Mouse (Mus musculus): ENCODE data around the gene Ryk. TPM values are rescaled to one million over a fixed set of nuclear protein-coding genes. Genes with fewer than 3 reads are reported as not detected.

Ryk gene
- 13.3 and 13.9 TPM in 2 replicates for polyA plus RNA-seq (2016; fragmentation: Nextera tagmentation; extraction: Ambion mirVana)

GRCm38 (mm10) chr9:102834742-102835591, at the start of gene Ryk:
Ryk (plus strand) TSS chr9:102834917.
- H3K27me3 ChIP-seq (ENCODE audit: insufficient read depth, poor library complexity, severe bottlenecking): no peaks in the 10 kb centered on the region
- H3K4me1 ChIP-seq (replicated peaks): peaks cover 38% of the 10 kb centered on the region
- H3K27ac ChIP-seq: peak within 1 kb of the TSS; percentile 96
- DNase-seq (ENCODE audit: low spot score): peak; percentile 74
- WGBS: 1% methylated on average over 119 of the region's 119 CpGs
- H3K9me3 ChIP-seq: no peaks in the 10 kb centered on the region
- peak within 1 kb of the TSS; percentile 99 for H3K4me3 ChIP-seq
- no peaks in the 10 kb centered on the region for H3K36me3 ChIP-seq

GRCm38 (mm10) chr9:102789491-102789890, 45.2 kb upstream of the Ryk start:
- Histone ChIP-seq H3K27me3 (ENCODE audit: insufficient read depth, poor library complexity, severe bottlenecking) (no peaks in the 10 kb centered on the region), H3K4me1 (replicated peaks) (peaks cover 3% of the 10 kb centered on the region; the same call in 1 of the 2 replicates), H3K4me3 (no peak overlapping the region), H3K27ac (no peak overlapping the region), H3K9me3 (no peaks in the 10 kb centered on the region), H3K36me3 (no peaks in the 10 kb centered on the region)
- no peak for DNase-seq (ENCODE audit: low spot score)
- 79% methylated on average over 3 of the region's 3 CpGs for WGBS

- 75% methylated on average over 9 of the region's 9 CpGs for WGBS
- no peaks in the 10 kb centered on the region for H3K9me3 ChIP-seq
- no peak overlapping the region for H3K4me3 ChIP-seq
- H3K27me3 ChIP-seq (ENCODE audit: insufficient read depth, poor library complexity, severe bottlenecking): no peaks in the 10 kb centered on the region
- no peaks in the 10 kb centered on the region; the same call in 1 of the 2 replicates for H3K4me1 ChIP-seq (replicated peaks)
- no peak overlapping the region for H3K27ac ChIP-seq
- no peaks in the 10 kb centered on the region for H3K36me3 ChIP-seq
- DNase-seq (ENCODE audit: low spot score): no peak
Observed at GRCm38 (mm10) chr9:102791845-102792244, 42.9 kb upstream of the Ryk start.

- H3K27ac ChIP-seq: 0 out of 2 replicates have a peak overlapping the region, but pooled peaks have one; percentile 18
- no peaks in the 10 kb centered on the region for H3K27me3 ChIP-seq (ENCODE audit: insufficient read depth, poor library complexity, severe bottlenecking)
- DNase-seq (ENCODE audit: low spot score): no peak
- H3K9me3 ChIP-seq: no peaks in the 10 kb centered on the region
- no peak overlapping the region for H3K4me3 ChIP-seq
- H3K4me1 ChIP-seq (replicated peaks): no peaks in the 10 kb centered on the region; the same call in 1 of the 2 replicates
- no peaks in the 10 kb centered on the region for H3K36me3 ChIP-seq
- WGBS: 75% methylated on average over 15 of the region's 15 CpGs
Observed at GRCm38 (mm10) chr9:102792836-102793235, 41.9 kb upstream of the Ryk start.

GRCm38 (mm10) chr9:102793286-102793809, 41.4 kb upstream of the Ryk start:
- no peaks in the 10 kb centered on the region for H3K36me3 ChIP-seq
- no peaks in the 10 kb centered on the region for H3K27me3 ChIP-seq (ENCODE audit: insufficient read depth, poor library complexity, severe bottlenecking)
- no peaks in the 10 kb centered on the region; the same call in 1 of the 2 replicates for H3K4me1 ChIP-seq (replicated peaks)
- no peak overlapping the region for H3K4me3 ChIP-seq
- H3K27ac ChIP-seq: 0 out of 2 replicates have a peak overlapping the region, but pooled peaks have one; percentile 18
- DNase-seq (ENCODE audit: low spot score): no peak
- H3K9me3 ChIP-seq: no peaks in the 10 kb centered on the region
- 74% methylated on average over 12 of the region's 12 CpGs for WGBS

DNA sequence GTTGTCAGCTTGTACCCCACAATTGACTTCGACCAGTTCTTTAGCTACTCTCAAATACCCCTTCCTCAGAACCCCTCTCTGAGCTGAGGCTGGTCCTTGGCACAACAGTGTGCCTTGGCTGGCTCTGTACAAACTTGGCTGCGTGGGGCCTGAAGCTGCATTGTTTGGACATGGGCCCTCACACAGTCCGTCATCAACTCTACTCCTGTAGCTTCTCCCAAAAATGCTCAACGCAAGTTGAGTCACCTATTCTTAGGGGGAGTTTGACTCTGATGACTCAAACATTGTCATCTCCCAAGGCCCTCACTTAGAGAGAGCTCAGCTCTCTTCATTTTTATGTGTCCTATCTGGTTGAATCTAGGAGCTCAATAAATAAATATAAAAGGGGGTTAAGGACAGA, 36.3 kb upstream of the Ryk start:
- no peaks in the 10 kb centered on the region; the same call in 1 of the 2 replicates for H3K4me1 ChIP-seq (replicated peaks)
- DNase-seq (ENCODE audit: low spot score): no peak
- H3K27me3 ChIP-seq (ENCODE audit: insufficient read depth, poor library complexity, severe bottlenecking): no peaks in the 10 kb centered on the region
- WGBS: 89% methylated on average over 4 of the region's 4 CpGs
- no peak overlapping the region for H3K27ac ChIP-seq
- no peaks in the 10 kb centered on the region for H3K9me3 ChIP-seq
- no peak overlapping the region for H3K4me3 ChIP-seq
- no peaks in the 10 kb centered on the region for H3K36me3 ChIP-seq

- Histone ChIP-seq H3K27me3 (ENCODE audit: insufficient read depth, poor library complexity, severe bottlenecking) (no peaks in the 10 kb centered on the region), H3K36me3 (no peaks in the 10 kb centered on the region), H3K9me3 (no peaks in the 10 kb centered on the region), H3K27ac (no peak overlapping the region), H3K4me3 (no peak overlapping the region), H3K4me1 (replicated peaks) (no peaks in the 10 kb centered on the region)
- no peak for DNase-seq (ENCODE audit: low spot score)
- 89% methylated on average over 10 of the region's 10 CpGs for WGBS
Observed at GRCm38 (mm10) chr9:102806056-102806573, 28.6 kb upstream of the Ryk start.

DNA sequence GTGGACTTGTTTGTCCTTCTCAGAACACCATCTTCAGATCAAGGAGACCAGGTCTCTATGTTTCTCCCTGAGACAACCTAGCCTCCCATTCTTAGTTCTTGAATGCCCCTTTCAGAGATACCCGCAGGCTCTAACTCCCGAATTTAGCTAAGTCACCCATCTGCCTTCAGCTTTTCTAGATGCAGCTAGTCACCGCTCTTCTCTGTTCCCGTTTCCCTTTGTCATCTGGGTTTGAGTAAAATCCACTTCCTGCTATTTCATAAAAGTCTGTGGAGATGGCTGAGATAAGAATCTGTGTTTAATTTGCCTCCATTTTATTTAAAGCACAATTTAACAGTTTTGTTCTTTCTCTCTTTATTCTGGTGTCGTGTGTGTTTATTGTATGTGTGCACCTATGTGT, 23.5 kb upstream of the Ryk start:
- WGBS: 91% methylated on average over 5 of the region's 5 CpGs
- H3K27ac ChIP-seq: no peak overlapping the region
- no peak overlapping the region for H3K4me3 ChIP-seq
- no peaks in the 10 kb centered on the region for H3K9me3 ChIP-seq
- no peaks in the 10 kb centered on the region for H3K36me3 ChIP-seq
- no peaks in the 10 kb centered on the region for H3K27me3 ChIP-seq (ENCODE audit: insufficient read depth, poor library complexity, severe bottlenecking)
- H3K4me1 ChIP-seq (replicated peaks): no peaks in the 10 kb centered on the region
- DNase-seq (ENCODE audit: low spot score): no peak

DNA sequence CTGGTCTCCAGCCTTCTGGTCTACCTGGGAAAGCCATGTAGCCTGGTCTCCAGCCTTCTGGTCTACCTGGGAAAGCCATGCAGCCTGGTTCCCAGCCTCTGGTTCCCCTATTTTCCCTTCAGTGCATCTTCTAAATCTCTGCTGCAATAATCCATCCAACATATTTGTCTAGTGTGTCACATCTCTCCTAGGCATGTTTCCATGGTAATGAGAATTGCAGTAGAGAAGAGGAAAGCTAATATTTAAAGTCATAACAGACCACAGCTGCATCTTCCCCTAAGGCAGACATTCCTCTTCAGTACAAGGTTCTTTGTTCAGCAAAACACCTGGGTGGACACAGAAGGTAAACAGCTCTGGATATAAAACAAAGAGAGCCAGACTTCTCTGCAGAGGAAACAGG, 16.5 kb upstream of the Ryk start:
- Histone ChIP-seq H3K9me3 (0 out of 2 replicates have a peak, but pooled peaks cover 11% of the 10 kb centered on the region), H3K4me3 (no peak overlapping the region), H3K36me3 (no peaks in the 10 kb centered on the region)

DNA sequence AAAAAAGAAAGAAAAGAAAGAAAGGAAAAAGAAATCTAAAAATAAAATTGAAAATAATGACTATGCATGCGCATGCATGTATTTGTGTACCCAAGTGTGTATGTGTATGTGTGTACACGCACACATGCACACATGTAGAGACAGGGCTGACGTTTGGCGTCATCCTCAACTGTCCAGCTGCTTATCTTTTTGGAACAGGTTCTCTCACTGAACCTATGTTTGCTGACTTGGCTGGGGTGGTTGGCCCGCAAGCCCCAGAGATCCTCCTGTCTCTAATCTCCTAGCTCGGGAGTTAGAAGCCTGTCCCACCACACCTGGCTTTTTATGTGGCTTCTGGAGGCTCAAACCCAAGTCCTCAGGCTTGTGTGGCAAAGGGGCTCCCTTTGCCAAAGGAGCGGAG, 6.1 kb upstream of the Ryk start:
- DNase-seq (ENCODE audit: low spot score): no peak
- H3K27me3 ChIP-seq (ENCODE audit: insufficient read depth, poor library complexity, severe bottlenecking): no peaks in the 10 kb centered on the region
- H3K4me3 ChIP-seq: no peak overlapping the region
- WGBS: 91% methylated on average over 7 of the region's 7 CpGs
- H3K4me1 ChIP-seq (replicated peaks): peaks cover 6% of the 10 kb centered on the region
- no peak overlapping the region for H3K27ac ChIP-seq
- H3K9me3 ChIP-seq: no peaks in the 10 kb centered on the region
- no peaks in the 10 kb centered on the region for H3K36me3 ChIP-seq

More for the DNA sequence above, 16.5 kb upstream of the Ryk start:
- H3K27ac ChIP-seq: no peak overlapping the region
- no peaks in the 10 kb centered on the region for H3K4me1 ChIP-seq (replicated peaks)
- H3K27me3 ChIP-seq (ENCODE audit: insufficient read depth, poor library complexity, severe bottlenecking): no peaks in the 10 kb centered on the region
- DNase-seq (ENCODE audit: low spot score): no peak

DNA sequence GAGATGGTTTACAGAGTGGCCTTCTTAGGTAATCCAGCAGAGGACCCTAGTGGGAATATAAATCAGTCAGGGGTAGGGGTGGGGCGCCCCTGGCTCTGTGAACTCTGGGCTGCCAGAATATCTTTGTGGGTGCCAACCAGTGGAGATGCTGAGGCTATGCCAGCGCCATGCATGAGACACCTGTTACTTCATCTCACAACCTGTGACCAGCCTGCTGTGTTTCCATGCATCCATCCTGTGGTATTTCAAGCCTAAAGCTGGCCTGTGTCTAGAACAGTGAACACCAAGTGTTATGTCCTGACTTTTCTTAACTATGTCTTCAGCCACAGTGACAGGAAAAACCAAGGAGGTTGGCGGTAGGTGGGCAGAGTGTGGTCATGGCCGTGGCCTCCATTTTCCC, 3.2 kb upstream of the Ryk start:
- H3K9me3 ChIP-seq: no peaks in the 10 kb centered on the region
- no peaks in the 10 kb centered on the region for H3K27me3 ChIP-seq (ENCODE audit: insufficient read depth, poor library complexity, severe bottlenecking)
- H3K4me1 ChIP-seq (replicated peaks): peaks cover 18% of the 10 kb centered on the region
- no peak overlapping the region for H3K4me3 ChIP-seq
- no peaks in the 10 kb centered on the region for H3K36me3 ChIP-seq
- WGBS: 91% methylated on average over 4 of the region's 4 CpGs
- no peak overlapping the region for H3K27ac ChIP-seq
- no peak for DNase-seq (ENCODE audit: low spot score)

DNA sequence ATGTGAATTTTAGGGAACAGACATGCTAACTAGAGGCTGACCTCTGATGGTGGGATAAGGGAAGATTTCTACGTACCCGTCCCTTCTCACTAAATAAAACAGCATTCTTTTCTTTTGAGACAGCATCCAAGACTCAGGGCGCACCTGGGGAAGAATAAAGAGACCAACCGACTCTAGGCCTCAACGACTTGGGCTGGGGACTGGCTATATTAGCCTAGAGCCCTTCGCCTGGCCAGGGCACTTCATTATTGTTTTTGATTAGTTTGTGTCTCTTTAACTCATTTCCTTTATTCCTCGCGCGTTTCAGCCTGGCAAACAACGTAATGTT, 339 bp upstream of the Ryk start:
- DNase-seq (ENCODE audit: low spot score): no peak
- H3K9me3 ChIP-seq: no peaks in the 10 kb centered on the region
- H3K4me1 ChIP-seq (replicated peaks): peaks cover 33% of the 10 kb centered on the region
- peak overlapping the region; percentile 99 for H3K4me3 ChIP-seq
- no peaks in the 10 kb centered on the region for H3K36me3 ChIP-seq
- no peaks in the 10 kb centered on the region for H3K27me3 ChIP-seq (ENCODE audit: insufficient read depth, poor library complexity, severe bottlenecking)
- peak overlapping the region; percentile 96 for H3K27ac ChIP-seq
- 20% methylated on average over 10 of the region's 10 CpGs for WGBS

DNA sequence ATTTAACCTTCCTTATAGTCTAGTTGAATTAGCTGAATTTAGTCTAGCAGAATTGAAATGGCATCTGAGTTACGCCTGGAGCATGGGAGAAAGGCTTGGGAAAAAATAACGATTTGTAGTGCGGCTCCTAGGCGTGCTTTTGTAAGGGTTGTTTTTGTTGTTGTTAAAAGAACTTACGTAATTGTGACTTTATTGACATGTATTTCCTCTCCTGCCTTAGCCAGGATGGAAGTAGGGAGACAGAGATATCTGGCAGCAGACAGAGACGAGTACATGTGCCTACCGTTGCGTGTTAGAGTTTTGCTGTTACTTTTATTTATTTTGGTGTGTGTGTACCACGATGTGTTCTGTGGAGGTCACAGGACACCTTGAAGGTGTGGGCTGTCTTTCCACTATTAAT, 1.6 kb downstream of the Ryk start:
- Histone ChIP-seq H3K9me3 (no peaks in the 10 kb centered on the region), H3K4me3 (peak overlapping the region; percentile 99), H3K36me3 (no peaks in the 10 kb centered on the region), H3K27ac (no peak overlapping the region), H3K27me3 (ENCODE audit: insufficient read depth, poor library complexity, severe bottlenecking) (no peaks in the 10 kb centered on the region), H3K4me1 (replicated peaks) (peaks cover 51% of the 10 kb centered on the region)
- 66% methylated on average over 9 of the region's 9 CpGs for WGBS
- no peak for DNase-seq (ENCODE audit: low spot score)

All from hindbrain, embryonic 10.5 days (tissue).